Mouse (Mus musculus): ENCODE data around the gene Olfr1055. TPM values are rescaled to one million over a fixed set of nuclear protein-coding genes. Genes with fewer than 3 reads are reported as not detected.
"Not testable (repeated sequence)": the region's sequence is repeated elsewhere in the genome, so short reads cannot be mapped to it uniquely, and the experiment has no call there.

The Olfr1055 gene
- polyA plus RNA-seq (2015; fragmentation: Nextera tagmentation; extraction: Ambion mirVana): not detected in 2 replicates

DNA sequence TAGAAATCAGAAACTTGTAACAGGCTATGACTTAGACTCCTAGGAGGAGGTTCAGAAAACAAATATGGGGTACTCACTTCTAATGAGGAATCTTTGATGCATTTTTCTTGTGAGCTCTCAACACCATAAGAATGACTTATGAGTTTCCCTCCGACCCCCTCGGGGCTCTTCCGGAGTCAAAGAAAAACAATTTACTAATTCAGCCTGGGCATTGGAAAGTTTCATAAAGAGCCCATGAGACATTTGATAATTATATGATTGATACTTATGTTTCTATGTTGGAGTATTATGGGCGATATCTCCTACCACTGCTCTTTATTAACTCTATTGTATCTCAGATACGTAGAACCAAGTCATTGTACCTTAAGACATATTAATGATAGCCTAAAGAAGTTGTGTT lies at the start of gene Olfr1055:
TSS of gene Olfr1055 (minus strand) at position 101 of the 400 bp plus-strand sequence.
- H3K4me3 ChIP-seq (ENCODE audit: low read length): no peak within 1 kb of the TSS
- WGBS: 89% methylated on average over 5 of the region's 5 CpGs
- no peaks in the 10 kb centered on the region for H3K4me1 ChIP-seq (ENCODE audit: control insufficient read depth, insufficient read depth, low read depth, low read length)
- no peaks in the 10 kb centered on the region for H3K27me3 ChIP-seq (replicated peaks; ENCODE audit: control insufficient read depth, insufficient read depth, low read length)
- H3K4me2 ChIP-seq (ENCODE audit: low read length): no peak within 1 kb of the TSS
- H3K9ac ChIP-seq (ENCODE audit: low read depth, low read length): no peak within 1 kb of the TSS
- no peak within 1 kb of the TSS for H3K27ac ChIP-seq (ENCODE audit: low read depth, low read length)
- H3K9me3 ChIP-seq (ENCODE audit: control insufficient read depth, low read length): no peaks in the 10 kb centered on the region
- H3K36me3 ChIP-seq (ENCODE audit: control insufficient read depth, insufficient read depth, low read length): no peaks in the 10 kb centered on the region
- ATAC-seq: no peak

DNA sequence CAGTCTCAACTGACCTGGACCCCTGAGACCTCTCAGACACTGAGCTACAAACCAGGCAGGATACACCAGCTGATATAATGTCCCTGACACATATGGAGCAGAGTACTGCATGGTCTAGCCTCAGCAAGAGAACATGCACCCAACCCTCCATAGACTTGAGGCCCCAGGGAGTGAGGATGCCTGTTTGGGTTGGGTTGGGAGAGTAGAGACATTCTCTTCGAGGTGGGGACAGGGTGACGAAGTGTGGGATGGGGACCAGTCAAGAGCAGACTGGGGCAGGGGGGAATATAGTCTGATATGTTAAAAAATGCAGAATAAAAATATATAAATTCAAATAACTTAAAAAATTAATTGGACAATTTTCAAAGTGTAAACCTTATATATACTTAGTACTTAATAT lies 45.0 kb upstream of the Olfr1055 start:
- Histone ChIP-seq H3K9me3 (ENCODE audit: control insufficient read depth, low read length) (no peaks in the 10 kb centered on the region), H3K27ac (ENCODE audit: low read depth, low read length) (no peak overlapping the region), H3K4me3 (ENCODE audit: low read length) (no peak overlapping the region), H3K9ac (ENCODE audit: low read depth, low read length) (no peak overlapping the region), H3K36me3 (ENCODE audit: control insufficient read depth, insufficient read depth, low read length) (no peaks in the 10 kb centered on the region), H3K4me2 (ENCODE audit: low read length) (no peak overlapping the region), H3K4me1 (ENCODE audit: control insufficient read depth, insufficient read depth, low read depth, low read length) (no peaks in the 10 kb centered on the region), H3K27me3 (replicated peaks; ENCODE audit: control insufficient read depth, insufficient read depth, low read length) (no peaks in the 10 kb centered on the region)
- no peak for ATAC-seq
- 97% methylated on average over 2 of the region's 2 CpGs for WGBS

DNA sequence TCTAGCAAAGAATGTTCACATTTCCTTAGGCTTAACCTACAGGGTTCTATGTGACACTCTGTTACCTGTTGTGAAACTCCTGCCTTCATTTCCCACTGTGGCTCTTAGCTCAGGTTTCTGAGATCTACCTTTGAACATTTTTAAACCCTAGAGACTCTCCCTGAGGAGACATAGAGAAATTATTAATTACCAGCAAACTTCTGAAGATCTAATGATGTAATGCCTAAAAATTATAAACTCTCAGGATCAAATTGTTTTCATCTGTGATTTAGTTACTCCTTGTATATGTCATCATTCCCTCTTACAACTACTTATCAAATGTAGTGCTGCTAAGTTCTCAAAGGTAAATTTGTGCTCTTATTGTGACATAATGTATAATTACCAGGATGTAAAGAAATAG lies 38.4 kb upstream of the Olfr1055 start, which contains the start of gene Olfr1058:
TSS of gene Olfr1058 (minus strand) at position 101 of the 400 bp plus-strand sequence.
- H3K4me3 ChIP-seq (ENCODE audit: low read length); ATAC-seq; H3K4me2 ChIP-seq (ENCODE audit: low read length); H3K4me1 ChIP-seq (ENCODE audit: control insufficient read depth, insufficient read depth, low read depth, low read length); H3K36me3 ChIP-seq (ENCODE audit: control insufficient read depth, insufficient read depth, low read length); H3K9ac ChIP-seq (ENCODE audit: low read depth, low read length); H3K27me3 ChIP-seq (replicated peaks; ENCODE audit: control insufficient read depth, insufficient read depth, low read length); H3K27ac ChIP-seq (ENCODE audit: low read depth, low read length); H3K9me3 ChIP-seq (ENCODE audit: control insufficient read depth, low read length): not testable (repeated sequence)

DNA sequence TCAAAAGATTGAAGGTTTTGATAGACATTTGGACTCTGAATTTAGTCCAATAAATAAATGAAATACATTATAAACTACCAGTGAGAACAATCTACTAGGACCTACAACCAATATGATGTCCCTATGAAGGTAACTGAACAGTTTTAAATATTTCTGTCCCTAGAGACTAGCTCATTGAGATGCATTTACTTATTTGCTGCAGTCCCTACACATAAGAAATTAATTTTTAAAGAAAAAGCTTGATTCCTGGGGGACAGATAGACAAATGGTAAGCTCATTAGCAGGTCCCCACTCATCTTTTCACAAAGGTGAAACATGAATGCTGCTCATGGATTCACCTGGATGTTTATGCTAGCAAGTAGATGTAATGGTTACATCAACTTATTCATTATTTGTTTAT lies 28.2 kb upstream of the Olfr1055 start, which contains the start of gene Olfr1057:
TSS of gene Olfr1057 (minus strand) at position 101 of the 400 bp plus-strand sequence.
- Histone ChIP-seq H3K27ac (ENCODE audit: low read depth, low read length) (no peak within 1 kb of the TSS), H3K4me2 (ENCODE audit: low read length) (no peak within 1 kb of the TSS), H3K27me3 (replicated peaks; ENCODE audit: control insufficient read depth, insufficient read depth, low read length) (no peaks in the 10 kb centered on the region), H3K4me1 (ENCODE audit: control insufficient read depth, insufficient read depth, low read depth, low read length) (no peaks in the 10 kb centered on the region), H3K36me3 (ENCODE audit: control insufficient read depth, insufficient read depth, low read length) (no peaks in the 10 kb centered on the region), H3K9me3 (ENCODE audit: control insufficient read depth, low read length) (no peaks in the 10 kb centered on the region), H3K4me3 (ENCODE audit: low read length) (no peak within 1 kb of the TSS), H3K9ac (ENCODE audit: low read depth, low read length) (no peak within 1 kb of the TSS)
- ATAC-seq: no peak

DNA sequence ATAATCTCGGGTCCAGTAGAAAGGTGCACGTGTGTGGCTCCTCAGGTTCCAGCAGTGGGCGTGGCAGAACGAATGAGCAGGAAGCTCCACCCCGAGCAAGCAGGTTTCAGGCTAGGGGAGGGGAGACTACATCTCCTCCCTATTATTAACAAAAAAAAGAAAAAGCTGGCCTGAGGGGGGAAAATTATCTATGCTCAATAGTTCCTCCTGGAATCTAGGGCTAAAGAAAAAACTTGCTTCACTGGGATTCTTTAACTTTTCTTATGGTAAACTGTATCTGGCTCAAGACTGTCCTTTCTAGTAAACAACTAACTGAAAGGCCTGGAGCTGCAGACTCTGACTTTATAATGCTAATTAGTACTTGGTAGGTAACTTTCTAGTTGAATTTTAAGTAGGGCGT lies 16.3 kb upstream of the Olfr1055 start:
- H3K4me1 ChIP-seq (ENCODE audit: control insufficient read depth, insufficient read depth, low read depth, low read length); H3K4me3 ChIP-seq (ENCODE audit: low read length); H3K27me3 ChIP-seq (replicated peaks; ENCODE audit: control insufficient read depth, insufficient read depth, low read length); H3K27ac ChIP-seq (ENCODE audit: low read depth, low read length); H3K36me3 ChIP-seq (ENCODE audit: control insufficient read depth, insufficient read depth, low read length); H3K9me3 ChIP-seq (ENCODE audit: control insufficient read depth, low read length); H3K9ac ChIP-seq (ENCODE audit: low read depth, low read length); H3K4me2 ChIP-seq (ENCODE audit: low read length); ATAC-seq: not testable (repeated sequence)
- WGBS: no CpG with 5 or more reads among the region's 6 CpGs

DNA sequence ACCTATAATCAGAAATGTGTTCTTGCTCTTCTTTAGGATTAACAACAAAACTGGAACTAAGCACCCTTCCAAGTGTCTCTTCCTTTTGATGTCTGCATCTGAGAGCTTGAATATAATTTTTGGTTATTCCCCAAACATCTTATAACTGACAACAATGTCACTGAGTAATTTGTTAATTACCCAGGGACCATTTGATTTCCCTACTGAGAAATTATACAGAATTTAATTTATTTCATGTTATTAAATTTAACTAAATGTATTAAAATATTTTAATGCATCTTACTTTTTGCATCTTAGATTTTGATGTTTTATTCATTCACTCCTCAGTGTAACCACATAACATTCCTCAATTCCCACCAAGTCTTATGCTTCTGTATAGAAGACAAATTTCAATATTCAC lies 12.3 kb upstream of the Olfr1055 start, which contains the start of gene Olfr1056:
TSS of gene Olfr1056 (minus strand) at position 101 of the 400 bp plus-strand sequence.
- no peaks in the 10 kb centered on the region for H3K9me3 ChIP-seq (ENCODE audit: control insufficient read depth, low read length)
- no peak within 1 kb of the TSS for H3K4me2 ChIP-seq (ENCODE audit: low read length)
- no peak within 1 kb of the TSS for H3K27ac ChIP-seq (ENCODE audit: low read depth, low read length)
- H3K4me1 ChIP-seq (ENCODE audit: control insufficient read depth, insufficient read depth, low read depth, low read length): no peaks in the 10 kb centered on the region
- no peak within 1 kb of the TSS for H3K4me3 ChIP-seq (ENCODE audit: low read length)
- ATAC-seq: no peak
- H3K9ac ChIP-seq (ENCODE audit: low read depth, low read length): no peak within 1 kb of the TSS
- no peaks in the 10 kb centered on the region for H3K36me3 ChIP-seq (ENCODE audit: control insufficient read depth, insufficient read depth, low read length)
- no peaks in the 10 kb centered on the region for H3K27me3 ChIP-seq (replicated peaks; ENCODE audit: control insufficient read depth, insufficient read depth, low read length)

DNA sequence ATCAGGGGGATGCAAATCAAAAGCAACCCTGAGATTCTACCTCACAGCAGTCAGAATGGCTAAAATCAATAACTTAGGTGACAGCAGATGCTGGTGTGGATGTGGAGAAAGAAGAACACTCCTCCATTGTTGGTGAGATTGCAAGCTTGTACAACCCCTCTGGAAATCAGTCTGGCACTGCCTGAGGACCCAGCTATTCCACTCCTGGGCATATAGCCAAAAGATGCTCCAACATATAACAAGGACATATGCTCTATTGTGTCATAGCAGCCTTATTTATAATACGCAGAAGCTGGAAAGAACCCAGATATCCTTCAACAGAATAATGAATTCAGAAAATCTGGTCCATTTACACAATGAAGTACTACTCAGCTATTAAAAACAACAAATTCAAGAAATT lies 1.7 kb upstream of the Olfr1055 start:
- WGBS: 74% methylated on average over 1 of the region's 1 CpGs

DNA sequence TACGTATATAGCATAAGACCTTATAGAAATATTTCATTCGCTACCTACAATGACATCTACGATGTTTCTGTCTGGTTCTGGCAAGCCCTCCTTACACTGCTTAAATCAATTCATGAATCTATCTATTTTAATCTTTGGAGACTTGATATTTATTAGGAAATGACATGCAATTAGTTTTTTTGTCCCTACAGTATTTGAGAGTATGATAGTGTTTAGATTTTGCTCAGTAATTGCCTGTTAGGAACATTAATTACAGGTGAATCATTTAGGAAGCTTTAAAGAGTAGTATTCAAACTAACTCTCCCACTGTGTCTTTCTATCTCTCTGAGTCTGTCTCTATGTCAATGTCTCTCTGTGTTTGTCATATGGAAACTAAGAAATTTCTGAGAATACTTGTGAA lies 14.8 kb downstream of the Olfr1055 start, which contains the start of gene Olfr1054:
TSS of gene Olfr1054 (minus strand) at position 101 of the 400 bp plus-strand sequence.
- Histone ChIP-seq H3K36me3 (ENCODE audit: control insufficient read depth, insufficient read depth, low read length) (no peaks in the 10 kb centered on the region), H3K9ac (ENCODE audit: low read depth, low read length) (no peak within 1 kb of the TSS), H3K27ac (ENCODE audit: low read depth, low read length) (no peak within 1 kb of the TSS), H3K27me3 (replicated peaks; ENCODE audit: control insufficient read depth, insufficient read depth, low read length) (no peaks in the 10 kb centered on the region), H3K9me3 (ENCODE audit: control insufficient read depth, low read length) (no peaks in the 10 kb centered on the region), H3K4me1 (ENCODE audit: control insufficient read depth, insufficient read depth, low read depth, low read length) (no peaks in the 10 kb centered on the region), H3K4me2 (ENCODE audit: low read length) (no peak within 1 kb of the TSS), H3K4me3 (ENCODE audit: low read length) (no peak within 1 kb of the TSS)
- ATAC-seq: no peak
- 68% methylated on average over 3 of the region's 3 CpGs for WGBS

More for the DNA sequence above, 1.7 kb upstream of the Olfr1055 start:
- not testable (repeated sequence) for ATAC-seq; H3K9me3 ChIP-seq (ENCODE audit: control insufficient read depth, low read length); H3K9ac ChIP-seq (ENCODE audit: low read depth, low read length); H3K4me1 ChIP-seq (ENCODE audit: control insufficient read depth, insufficient read depth, low read depth, low read length); H3K27ac ChIP-seq (ENCODE audit: low read depth, low read length); H3K36me3 ChIP-seq (ENCODE audit: control insufficient read depth, insufficient read depth, low read length); H3K27me3 ChIP-seq (replicated peaks; ENCODE audit: control insufficient read depth, insufficient read depth, low read length); H3K4me3 ChIP-seq (ENCODE audit: low read length); H3K4me2 ChIP-seq (ENCODE audit: low read length)

DNA sequence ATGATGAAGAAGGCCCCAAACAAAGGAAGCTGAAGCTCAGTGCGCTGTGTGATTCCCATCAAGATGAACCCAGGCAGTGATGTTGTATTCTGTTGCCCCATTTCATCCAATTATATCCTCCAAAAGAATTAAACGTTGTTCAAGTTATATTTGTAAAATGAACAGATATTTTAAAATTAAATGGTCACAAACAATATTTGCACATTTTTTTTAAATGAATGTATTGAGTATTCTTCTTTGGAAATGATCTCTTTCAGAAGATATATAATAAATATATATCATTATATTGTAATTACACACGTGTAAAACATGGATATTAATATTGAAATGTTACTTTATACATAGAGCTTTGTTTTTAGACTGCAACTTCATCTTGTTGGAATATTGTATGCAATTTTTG lies 34.9 kb downstream of the Olfr1055 start, which contains the start of gene Olfr1053:
TSS of gene Olfr1053 (minus strand) at position 101 of the 400 bp plus-strand sequence.
- no peak within 1 kb of the TSS for H3K4me2 ChIP-seq (ENCODE audit: low read length)
- 71% methylated on average over 3 of the region's 3 CpGs for WGBS
- no peaks in the 10 kb centered on the region for H3K36me3 ChIP-seq (ENCODE audit: control insufficient read depth, insufficient read depth, low read length)
- H3K9ac ChIP-seq (ENCODE audit: low read depth, low read length): no peak within 1 kb of the TSS
- H3K27me3 ChIP-seq (replicated peaks; ENCODE audit: control insufficient read depth, insufficient read depth, low read length): no peaks in the 10 kb centered on the region
- no peaks in the 10 kb centered on the region for H3K9me3 ChIP-seq (ENCODE audit: control insufficient read depth, low read length)
- no peak within 1 kb of the TSS for H3K4me3 ChIP-seq (ENCODE audit: low read length)
- H3K4me1 ChIP-seq (ENCODE audit: control insufficient read depth, insufficient read depth, low read depth, low read length): no peaks in the 10 kb centered on the region
- no peak within 1 kb of the TSS for H3K27ac ChIP-seq (ENCODE audit: low read depth, low read length)
- no peak for ATAC-seq
